Mouse (Mus musculus): ENCODE data around the gene Atxn2l.

Gene Atxn2l

DNA sequence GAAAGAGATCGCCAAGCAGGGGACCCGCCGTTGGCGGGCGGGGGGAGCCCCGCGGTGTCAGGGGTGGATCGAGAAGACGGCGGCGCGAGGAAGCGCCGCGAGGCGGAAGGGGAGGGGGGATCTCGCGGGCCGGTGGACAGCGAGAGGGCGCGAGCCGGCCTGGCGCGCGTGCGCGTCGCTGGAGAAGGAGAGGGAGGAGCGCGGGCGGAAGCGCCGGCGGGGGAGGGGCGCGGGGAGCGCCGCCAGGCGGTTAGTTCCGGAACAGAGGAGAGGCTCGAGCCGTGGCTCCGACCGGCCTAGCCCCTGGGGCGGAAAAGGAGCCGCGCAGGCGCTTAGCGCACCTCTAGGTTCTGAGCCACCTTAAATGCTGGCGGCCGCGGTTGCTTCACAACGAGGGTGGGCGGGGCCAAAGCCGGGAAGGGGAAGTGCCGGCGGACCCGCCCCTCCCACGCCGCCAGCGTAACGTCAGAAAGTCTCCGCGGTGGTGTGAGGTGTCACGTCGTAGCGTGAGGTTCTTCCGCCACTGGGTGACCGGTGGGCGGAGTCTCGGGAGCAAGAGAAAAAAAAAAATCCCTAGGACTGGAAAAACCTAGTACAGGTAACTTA, at the start of gene Atxn2l:
Atxn2l (minus strand) TSS at position 165 of the 606 bp plus-strand sequence.
- peak; percentile 99 for DNase-seq (ENCODE audit: low read depth, low spot score)

DNA sequence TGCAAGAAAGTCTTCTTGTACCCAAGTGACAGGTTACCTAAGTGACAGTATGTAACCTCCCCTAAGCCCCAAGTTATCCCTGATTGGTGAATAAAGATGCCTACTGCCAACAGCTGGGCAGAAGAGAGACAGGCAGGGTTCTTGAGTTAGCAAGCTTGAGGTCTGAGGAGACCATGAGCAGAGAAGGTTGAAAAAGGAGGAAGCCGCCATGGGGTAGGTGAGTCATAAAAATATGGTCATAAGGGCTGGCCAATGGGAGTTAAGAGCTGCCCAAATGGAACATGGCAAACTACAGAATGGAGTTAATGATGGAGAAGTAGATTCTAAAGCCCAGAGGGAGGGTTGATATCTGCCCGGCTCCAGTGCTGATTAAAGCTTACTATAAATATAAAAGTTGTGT, 42.4 kb upstream of the Atxn2l start:
- DNase-seq (ENCODE audit: low read depth, low spot score): no peak

DNA sequence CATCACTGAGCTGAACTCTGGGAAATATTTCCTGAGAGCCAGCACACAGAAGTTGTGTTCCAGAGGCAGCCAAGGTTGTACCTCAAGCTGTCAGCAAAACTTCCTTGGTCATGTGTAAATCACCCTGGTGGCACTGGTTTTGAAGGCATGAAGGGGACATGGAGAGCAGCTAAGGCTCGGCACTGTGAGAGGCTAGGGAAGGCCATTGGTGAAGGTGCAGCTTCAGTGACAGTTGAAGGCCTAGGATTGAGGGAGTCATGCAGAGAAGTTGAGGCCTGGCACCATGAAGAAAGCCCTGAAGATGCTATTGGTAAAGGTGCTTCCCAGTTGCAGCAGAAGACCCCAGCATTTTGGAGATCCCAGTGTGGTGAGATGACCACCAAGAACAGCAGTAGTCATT, 38.4 kb upstream of the Atxn2l start:
- no peak for DNase-seq (ENCODE audit: low read depth, low spot score)

DNA sequence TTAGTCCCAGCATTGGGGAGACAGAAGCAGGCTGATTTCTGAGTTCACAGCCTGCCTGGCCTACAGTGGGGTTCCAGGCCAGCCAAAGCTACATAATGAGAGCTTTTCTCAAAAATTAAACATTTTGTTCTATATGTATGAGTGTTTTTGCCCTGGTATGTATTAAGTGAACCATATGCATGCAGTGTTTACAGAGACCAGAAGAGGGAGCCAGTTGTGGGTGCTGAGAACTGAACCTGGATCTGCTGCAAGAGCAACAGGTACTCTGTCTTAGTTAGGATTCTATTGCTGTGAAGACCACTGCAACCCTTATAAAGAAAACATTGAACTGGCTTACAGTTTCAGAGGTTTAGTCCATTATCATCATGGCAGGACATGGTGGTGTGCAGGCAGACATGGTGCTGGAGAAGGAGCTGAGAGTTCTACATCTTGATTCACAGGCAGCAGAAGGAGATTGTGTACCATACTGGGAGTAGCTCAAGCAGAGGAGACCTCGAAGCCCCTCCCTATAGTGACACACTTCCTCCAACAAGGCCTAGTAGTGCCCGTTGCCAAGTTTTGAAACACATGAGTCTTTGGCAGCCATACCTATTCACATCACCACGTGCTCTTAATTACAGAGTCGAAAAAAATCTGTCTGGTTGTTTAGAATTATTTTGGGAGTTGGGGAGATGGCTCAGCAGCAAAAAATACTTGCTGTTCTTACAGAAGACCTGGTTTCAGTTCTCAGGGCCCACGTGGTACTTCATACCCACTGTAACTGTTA, 34.8 kb upstream of the Atxn2l start:
- peak; percentile 70 for DNase-seq (ENCODE audit: low read depth, low spot score)

DNA sequence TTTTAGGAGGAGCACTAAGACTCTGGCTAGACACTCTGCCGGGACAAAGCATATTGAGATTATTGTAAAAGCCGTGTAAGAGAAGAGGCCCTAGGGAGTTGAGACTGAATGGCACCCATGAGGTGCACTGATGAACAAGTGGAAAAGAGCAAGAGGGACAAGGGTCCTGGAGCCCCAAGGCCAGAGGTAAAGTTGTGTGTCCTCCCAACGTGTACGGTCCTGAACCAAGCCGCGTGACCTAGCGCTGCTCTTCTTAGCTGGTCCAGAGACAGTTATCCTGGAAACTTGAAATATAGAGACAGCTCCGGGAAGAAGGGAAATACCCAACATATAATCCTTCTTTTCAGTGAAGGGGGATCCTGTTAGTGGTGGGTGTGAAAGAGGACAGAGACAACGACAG, 33.2 kb upstream of the Atxn2l start:
- no peak for DNase-seq (ENCODE audit: low read depth, low spot score)

DNA sequence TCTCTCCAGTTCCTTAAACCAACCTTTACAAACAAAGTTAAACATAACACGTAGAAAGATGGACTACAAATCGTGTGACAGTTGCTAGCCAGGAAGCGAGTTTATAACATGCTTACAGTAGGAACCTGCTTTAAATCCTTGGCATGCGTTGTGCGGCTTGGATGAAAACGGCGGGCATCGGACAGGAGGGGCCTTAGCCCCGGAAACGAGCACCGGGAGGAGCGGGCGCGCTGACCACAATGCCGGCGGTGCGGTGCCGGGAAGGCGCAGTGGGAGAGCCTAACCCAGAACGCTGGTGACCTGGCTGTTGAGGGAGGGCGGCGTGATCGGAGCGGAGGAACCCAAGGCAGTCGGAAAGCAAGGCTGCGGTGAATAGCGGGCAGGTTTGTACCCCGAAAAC, 32.5 kb upstream of the Atxn2l start:
- DNase-seq (ENCODE audit: low read depth, low spot score): no peak

DNA sequence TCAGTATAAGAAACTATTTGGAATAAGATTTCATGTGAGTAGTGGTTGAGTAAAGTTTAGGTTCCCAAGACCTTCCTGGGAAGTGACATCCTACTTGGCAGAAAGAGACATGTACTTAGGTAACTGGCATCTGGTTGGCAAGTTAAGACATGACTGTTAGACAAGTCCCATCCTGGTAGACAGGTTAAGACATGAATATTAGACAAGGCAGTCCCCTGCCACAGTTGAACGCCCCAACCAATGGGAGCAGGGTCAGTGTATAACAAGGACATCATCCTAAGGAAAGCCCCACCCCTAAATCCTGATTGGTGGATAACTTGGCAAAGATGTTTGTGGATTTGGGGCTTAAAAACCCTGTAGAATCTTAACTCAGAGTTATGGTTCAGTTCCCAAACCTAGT, 30.2 kb upstream of the Atxn2l start:
- no peak for DNase-seq (ENCODE audit: low read depth, low spot score)

DNA sequence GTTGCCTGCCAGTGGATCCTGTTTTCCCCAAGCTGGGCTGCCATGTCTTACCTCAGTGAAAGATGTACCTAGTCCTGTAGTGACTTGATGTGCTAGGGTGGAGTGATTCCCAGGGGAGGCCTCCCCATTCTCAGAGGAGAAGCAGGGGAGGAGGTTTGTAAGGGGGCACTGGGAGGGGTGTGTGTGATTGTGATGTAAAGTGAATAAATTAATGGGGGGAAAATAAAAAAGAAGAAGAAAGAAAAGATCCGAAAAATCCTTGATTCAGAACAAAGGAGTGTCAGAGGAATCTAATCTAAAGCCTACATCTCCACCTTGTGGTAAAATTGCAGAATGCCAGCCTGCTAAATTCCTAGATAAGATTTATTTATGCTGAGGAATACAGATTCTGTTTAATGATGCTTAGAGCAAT, 24.9 kb upstream of the Atxn2l start:
- DNase-seq (ENCODE audit: low read depth, low spot score): peak; percentile 55

DNA sequence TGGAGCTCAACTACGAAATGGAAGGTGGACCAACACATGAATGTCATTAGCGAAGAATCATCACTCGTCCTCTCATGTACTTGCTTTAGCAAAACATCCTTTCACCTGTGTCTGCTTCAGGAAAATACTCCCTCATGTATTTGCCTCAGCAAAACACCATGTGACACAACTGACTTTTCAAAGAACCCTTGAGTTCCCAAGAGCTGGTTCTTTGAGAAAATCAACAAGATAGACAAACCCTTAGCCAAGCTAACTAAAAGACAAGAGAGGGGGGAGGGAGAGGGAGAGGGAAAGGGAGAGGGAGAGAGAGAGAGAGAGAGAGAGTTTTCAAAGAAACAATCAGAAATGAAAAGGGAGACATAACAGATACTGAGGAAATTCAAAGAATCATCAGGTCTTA, 20.1 kb upstream of the Atxn2l start:
- no peak for DNase-seq (ENCODE audit: low read depth, low spot score)

DNA sequence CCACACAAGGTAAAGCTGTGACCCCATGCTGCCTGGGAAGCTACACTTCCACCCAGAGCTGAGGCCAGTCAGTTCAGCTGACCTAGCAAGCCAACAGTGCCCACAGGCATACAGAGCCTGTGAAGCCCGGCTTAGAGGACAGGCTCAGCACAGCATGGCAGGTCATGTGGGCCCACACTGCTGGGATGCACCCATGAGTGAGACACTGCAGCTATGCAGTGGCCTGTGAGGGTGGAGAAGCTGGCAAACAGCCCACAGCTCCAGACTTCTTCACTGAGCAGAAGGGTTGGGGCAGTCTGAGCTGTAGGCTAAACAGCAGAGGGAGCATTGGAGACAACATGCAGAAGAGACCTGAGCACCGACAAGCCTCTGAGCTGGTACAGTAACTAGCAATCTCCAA, 16.3 kb upstream of the Atxn2l start:
- DNase-seq (ENCODE audit: low read depth, low spot score): no peak

DNA sequence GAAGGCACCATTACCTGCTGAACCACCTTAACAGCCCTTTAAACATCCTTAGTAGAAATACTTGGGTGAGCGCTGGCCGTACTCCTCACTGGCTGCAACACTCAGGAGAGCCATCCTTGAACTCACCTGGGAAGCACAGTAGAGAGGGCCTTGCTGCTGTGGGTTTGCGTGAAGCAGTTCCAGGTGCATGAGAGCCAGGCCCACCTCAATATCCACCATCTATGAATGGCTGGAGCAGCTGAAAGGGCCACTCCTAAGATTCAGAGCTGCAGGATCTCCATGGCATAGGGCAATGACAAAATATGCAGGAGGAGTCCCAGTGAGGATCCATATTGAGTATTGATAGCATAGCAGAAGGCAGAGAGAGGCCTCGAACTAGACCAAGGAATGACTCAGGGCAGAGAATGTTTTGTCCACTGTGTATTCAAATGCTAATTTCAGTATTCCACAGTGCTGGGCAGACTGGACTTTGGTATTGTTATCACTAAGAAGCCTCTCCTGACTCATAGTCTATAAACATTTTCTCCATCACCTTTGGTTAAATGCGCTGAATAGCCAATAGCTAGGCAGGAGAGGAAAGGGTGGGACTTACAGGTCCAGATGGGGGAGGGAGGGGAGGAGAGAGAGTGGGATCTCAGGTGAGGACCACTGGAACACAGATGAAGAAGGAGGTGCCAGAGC, 15.2 kb upstream of the Atxn2l start:
- no peak for DNase-seq (ENCODE audit: low read depth, low spot score)

DNA sequence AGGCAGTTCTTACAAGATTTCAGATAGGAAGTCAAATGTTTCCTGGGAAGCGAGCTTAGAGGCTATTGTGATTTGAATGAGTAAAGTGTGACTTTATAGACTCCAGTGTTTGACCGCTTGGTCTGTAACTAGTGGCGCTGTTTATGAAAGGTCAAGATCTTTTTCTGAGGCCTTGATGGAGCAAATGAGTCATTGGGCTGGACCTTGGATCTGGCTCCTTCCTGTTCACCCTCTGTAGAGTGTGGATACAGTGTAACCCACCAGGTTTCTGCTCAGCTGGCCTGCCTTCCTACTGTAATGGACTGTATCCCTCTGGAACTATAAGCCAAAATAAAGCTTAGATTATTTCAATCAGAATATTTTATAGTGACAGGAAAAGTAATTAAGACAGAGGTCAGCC, 8.1 kb upstream of the Atxn2l start:
- no peak for DNase-seq (ENCODE audit: low read depth, low spot score)

DNA sequence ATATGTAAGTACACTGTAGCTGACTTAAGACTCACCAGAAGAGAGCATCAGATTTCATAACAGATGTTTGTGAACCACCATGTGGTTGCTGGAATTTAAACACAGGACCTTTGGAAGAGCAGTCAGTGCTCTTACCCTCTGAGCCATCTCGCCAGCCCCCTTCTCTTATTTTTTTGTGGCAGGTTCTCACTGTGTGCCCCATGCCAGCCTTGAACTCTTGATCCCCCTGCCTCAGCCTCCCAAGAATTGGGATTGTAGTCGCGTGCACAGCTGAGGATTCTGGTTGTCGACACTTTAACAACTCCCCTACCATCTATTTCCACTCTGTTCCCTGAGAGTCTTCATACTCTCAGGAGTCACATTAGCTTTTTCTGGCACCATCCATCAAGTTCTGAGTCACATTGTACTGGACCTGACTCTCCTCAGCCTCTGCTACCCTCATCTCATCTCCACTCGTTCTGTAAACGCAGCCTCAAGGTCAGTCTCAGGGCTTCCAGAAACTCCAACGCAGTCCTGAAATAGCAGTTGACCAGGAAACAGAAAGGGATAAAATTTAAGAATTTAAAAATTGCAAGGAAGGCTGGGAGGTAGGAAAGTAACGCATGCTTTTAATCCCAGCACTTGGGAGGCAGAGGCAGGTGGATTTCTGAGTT, 4.0 kb upstream of the Atxn2l start:
- no peak for DNase-seq (ENCODE audit: low read depth, low spot score)

DNA sequence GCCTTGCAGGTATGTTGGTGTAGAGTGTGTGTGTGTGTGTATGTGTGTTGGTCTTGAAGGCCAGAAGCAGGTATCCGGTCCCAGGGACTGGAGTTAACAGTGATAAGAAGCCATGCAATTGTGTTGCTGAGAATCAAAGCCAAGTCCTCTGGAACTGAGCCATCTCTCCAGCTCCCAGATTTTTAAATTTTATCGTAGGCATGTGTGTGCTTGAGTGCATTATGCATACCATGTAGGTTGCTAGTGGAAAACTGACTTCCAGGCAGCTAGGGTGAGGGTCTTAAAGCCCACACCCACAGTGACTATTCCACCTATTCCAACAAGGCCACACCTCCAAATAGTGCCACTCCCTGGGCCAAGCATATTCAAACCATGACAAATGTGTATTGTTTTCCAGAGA, 1.7 kb upstream of the Atxn2l start:
- no peak for DNase-seq (ENCODE audit: low read depth, low spot score)

DNA sequence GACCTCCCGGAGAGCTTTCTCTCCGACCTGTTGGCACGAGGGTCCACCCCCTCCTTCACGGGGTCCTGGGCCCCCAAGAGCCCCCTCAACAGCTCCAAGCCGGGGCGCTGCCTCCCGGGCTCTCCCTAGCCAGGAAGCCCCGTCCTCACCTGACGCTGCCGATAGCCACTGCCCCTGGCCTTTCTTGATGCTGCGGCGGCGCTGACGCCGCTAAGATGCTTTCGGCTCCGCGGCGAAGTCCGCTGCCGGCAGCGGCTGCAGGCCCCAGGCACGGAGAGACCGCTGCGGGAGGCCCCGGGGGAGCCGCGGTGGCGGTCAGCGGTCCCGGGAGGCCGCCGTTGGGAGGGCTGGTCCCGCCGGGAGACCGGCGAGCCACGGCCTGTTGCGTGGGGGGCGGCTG, 486 bp downstream of the Atxn2l start:
- no peak for DNase-seq (ENCODE audit: low read depth, low spot score)

DNA sequence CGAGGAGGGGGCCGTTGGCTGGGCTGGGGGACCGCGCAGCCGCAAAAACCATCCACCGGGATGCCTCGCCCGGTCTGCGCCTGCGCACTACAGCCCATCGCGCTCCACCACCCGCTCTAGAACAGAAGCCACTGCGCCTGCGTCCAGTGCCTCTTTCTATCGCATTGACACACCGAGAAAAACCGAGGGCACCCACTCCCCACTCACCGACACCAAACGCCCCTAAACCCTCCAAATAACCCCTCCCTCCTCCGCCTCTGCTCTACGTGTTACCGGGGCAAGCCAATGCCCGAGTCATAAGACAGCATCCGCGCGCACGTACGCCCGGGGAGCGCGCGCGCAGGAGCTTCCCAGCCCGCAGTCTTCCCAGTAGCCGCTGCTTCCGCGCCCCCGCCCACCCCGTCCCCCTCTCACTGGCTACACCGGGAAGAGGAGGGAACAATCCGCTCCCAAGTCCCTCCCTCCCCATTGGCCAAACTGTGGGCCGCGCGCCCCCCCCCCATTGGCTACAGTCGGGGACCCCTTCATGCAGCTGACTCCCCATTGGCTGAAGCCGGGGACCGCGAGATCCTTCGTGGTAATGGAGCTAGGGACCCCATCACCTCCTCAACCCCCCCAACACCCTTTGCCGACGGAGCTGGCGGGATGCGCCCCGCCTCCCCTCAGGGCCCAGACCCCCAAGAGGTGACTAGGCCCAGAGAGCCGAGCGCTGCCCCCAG, 1.1 kb downstream of the Atxn2l start:
- peak; percentile 98 for DNase-seq (ENCODE audit: low read depth, low spot score)

DNA sequence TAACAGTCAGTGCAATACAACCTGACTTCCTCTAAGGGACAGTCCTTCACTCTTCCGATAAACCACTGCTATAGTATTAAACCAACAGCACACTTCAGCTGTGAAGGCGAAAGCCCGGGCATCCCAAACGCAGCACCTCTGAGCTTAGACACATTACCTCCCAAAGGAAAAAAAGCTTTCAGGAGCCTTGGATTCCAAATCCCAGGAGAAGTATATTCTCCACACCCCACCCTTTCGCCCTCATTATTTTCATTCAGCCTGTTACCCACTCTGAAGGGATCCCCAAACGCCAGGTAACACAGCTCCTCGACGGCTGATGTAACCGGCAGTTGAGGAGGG, 1.6 kb downstream of the Atxn2l start:
- no peak for DNase-seq (ENCODE audit: low read depth, low spot score)

DNA sequence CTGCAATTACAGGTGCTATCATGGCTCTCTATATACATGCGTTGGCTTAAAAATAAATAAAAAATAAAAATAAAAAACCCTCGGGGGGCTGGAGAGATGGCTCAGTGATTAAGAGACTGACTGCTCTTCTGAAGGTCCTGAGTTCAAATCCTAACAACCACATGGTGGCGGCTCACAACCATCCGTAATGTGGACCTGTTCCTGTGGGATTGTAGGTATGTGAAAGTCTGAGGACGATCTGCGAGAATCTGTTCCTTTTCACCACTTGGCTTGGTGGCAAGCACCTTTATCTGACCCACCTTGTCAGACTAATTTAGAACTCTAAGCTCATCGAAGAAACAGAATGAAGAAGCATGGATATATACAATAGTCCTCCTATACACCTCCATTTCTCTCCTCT, 3.8 kb downstream of the Atxn2l start:
- no peak for DNase-seq (ENCODE audit: low read depth, low spot score)

DNA sequence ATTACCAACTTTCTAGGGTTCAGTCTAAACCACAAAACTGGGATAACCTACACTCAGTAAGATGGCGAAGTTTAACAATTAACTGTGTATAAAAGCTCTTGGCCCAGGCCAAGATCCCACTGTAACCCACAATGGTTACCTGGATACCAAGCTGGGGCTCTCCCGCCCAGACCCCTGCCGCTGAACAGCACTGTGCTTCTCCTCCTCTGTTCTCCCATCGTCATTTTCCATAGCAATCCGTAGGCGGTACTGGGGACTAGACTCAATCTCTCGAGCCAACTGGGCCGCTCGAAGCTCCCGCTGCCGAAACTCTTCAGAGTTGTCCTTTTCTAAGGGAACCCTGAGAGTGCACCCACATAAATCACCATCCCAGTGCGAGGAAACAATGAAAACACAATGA, 5.3 kb downstream of the Atxn2l start:
- no peak for DNase-seq (ENCODE audit: low read depth, low spot score)

DNA sequence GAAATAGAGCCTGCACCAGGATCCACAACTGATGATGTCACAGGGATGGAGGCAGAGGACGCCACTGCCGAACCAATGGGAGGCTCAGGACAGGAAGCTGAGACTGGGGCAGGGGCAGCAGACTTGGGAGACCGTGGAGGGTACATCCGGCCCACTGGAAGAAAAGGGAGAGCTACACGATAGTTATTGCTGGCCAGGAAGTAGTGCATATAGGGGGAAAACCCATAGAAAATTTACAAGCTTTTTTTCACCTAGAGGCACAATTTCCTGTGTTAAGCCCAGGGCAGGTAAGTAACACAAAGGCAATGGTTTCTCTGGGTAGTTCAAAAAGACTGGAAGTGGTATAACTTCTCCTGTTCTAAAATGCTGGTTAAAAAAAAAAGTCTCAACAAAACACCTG, 6.8 kb downstream of the Atxn2l start:
- DNase-seq (ENCODE audit: low read depth, low spot score): no peak

DNA sequence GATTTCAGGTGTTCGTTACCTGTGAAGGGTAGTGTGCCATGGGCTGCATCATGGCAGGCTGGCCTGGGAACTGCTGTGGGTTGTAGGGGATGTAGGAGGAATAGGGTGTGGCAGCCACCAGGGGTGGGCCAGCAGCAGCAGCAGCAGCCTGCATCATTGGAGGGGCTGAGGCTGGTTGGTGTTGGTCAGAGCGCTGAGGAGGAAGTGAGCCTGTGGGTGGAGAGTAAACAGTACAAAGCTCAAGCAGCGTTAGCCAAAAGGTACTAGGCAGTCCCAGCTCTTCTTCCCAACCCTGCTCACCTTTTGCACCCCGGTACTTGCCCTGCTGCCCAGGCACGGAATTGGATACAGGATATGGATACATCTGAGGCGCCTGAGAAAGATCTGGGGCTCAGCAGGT, 9.1 kb downstream of the Atxn2l start:
- no peak for DNase-seq (ENCODE audit: low read depth, low spot score)

DNA sequence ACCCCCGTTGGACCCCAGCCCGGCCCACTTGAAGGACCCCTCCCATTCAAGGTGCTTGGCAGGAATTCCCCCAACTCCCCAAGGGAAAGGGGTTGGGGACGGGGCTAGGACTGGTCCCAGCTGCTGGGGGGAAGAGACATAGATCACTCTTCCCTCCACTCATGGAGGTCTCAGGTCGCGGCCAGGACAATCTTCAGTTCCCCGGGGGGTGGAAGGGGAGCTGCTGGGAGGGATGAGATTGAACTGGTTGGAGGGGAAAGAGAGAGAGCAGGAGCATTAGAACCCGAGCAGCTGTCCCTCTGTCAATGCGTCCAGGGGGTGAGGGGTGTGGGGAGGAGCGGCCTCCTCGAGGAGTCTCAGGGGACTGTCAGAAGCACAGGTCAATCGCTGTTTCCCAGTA, 11.3 kb downstream of the Atxn2l start:
- no peak for DNase-seq (ENCODE audit: low read depth, low spot score)

Measured in ES-CJ7 (cell line).